Mouse (Mus musculus): ENCODE measurements around the gene Ppp3ca.

- no peak for TF ChIP-seq CTCF (IDR thresholded peaks at IDR 0.05; ENCODE audit: control insufficient read depth, insufficient read depth, insufficient read length)
- no peak for TF ChIP-seq USF1 (IDR thresholded peaks at IDR 0.05; ENCODE audit: low read depth)
- TF ChIP-seq MYOG (IDR thresholded peaks at IDR 0.05; ENCODE audit: control insufficient read depth, extremely low read depth, insufficient read length) = no peak
- no peak for TF ChIP-seq MAX (IDR thresholded peaks at IDR 0.05)
Measured at GRCm38 (mm10) chr3:136688101-136688586, 18.2 kb downstream of the Ppp3ca start.
